Mouse (Mus musculus) small intestine, adult 2 months (tissue): ENCODE measurements around the gene B4galt4.

Experiments
- CTCF ChIP-seq: fragments of 200-500 bp; IDR thresholded peaks from 2 replicates; pipeline ENCODE4 v1.5.1; 2012; ENCODE audit warnings: low read depth, mild to moderate bottlenecking, control low read depth, inconsistent platforms, low read length, moderate library complexity, mixed read lengths; ENCODE audit not compliant: insufficient replicate concordance, insufficient read length; ENCODE audit errors: extremely low read depth
- POLR2A ChIP-seq: fragments of 200-500 bp; IDR thresholded peaks from 2 replicates; pipeline ENCODE4 v1.6.1; 2012; ENCODE audit warnings: low read depth, mild to moderate bottlenecking, control low read depth, inconsistent platforms, low read length, moderate library complexity

GRCm38 (mm10) chr16:38760239-38760638, 18.2 kb downstream of the B4galt4 start:
- no peak for TF ChIP-seq POLR2A
- no peak for TF ChIP-seq CTCF
